Mouse (Mus musculus) layer of hippocampus, adult 8-10 months (tissue): Measurements from ENCODE around the gene Olfr1448. TPM values are rescaled to one million over a fixed set of nuclear protein-coding genes. Genes with fewer than 3 reads are reported as not detected.
"Not testable (repeated sequence)": the region's sequence is repeated elsewhere in the genome, so short reads cannot be mapped to it uniquely, and the experiment has no call there.

Experiments
- DNase-seq, 2 experiments: peaks; one replicate each; pipeline ENCODE4 v3.0.0; 2022; ENCODE audit warnings: low spot score in 2 of 2
- total RNA-seq, 4 experiments: library from RNA; stranded (reverse); gene quantifications; 2 replicates each; pipeline ENCODE4 v1.2.4; 2022

Olfr1448 gene
- total RNA-seq = not detected

- DNase-seq = no peak
These were observed at the start of gene Olfr1448 for GRCm38 (mm10) chr19:12924319-12924718. Olfr1448 (minus strand) TSS chr19:12924419.

GRCm38 (mm10) chr19:12970082-12970481 lies 45.9 kb upstream of the Olfr1448 start:
- DNase-seq = not testable (repeated sequence)

- no peak for DNase-seq
These were observed 25.7 kb upstream of the Olfr1448 start, which contains the start of gene Olfr1450 for GRCm38 (mm10) chr19:12949958-12950357. Olfr1450 (plus strand) TSS chr19:12950258.

- DNase-seq = no peak
These were observed 6.3 kb upstream of the Olfr1448 start, which contains the start of gene Olfr1449 for GRCm38 (mm10) chr19:12930540-12930939. Olfr1449 (plus strand) TSS chr19:12930840.

- DNase-seq = no peak
These were observed 20.6 kb downstream of the Olfr1448 start, which contains the start of gene Olfr1447 for GRCm38 (mm10) chr19:12903643-12904042. Olfr1447 (minus strand) TSS chr19:12903743.

- DNase-seq = no peak
These were observed 30.8 kb downstream of the Olfr1448 start, which contains the start of gene Olfr1446 for GRCm38 (mm10) chr19:12893424-12893823. Olfr1446 (minus strand) TSS chr19:12893524.

GRCm38 (mm10) chr19:12883555-12883954 lies 40.7 kb downstream of the Olfr1448 start, which contains the start of gene Olfr1445:
Olfr1445 (plus strand) TSS chr19:12883855.
- DNase-seq = no peak

Other genes with a start within 250 kb of the Olfr1448 start
- not detected for gene Olfr1443, start 246.3 kb downstream of the Olfr1448 start, total RNA-seq
- not detected for gene Keg1, start 228.6 kb downstream of the Olfr1448 start, total RNA-seq
- 1 to 10 TPM; 4.0 to 4.9 (median 4.6) TPM for gene Cntf, start 158.8 kb downstream of the Olfr1448 start, total RNA-seq
- 10 to 100 TPM; 87.1 to 94.7 (median 90.9) TPM for gene Zfp91, start 128.3 kb downstream of the Olfr1448 start, total RNA-seq
- 1 to 10 TPM; 1.4 to 6.1 (median 2.7) TPM for gene Lpxn, start 128.2 kb downstream of the Olfr1448 start, total RNA-seq
- gene Gm5244, start 77.7 kb downstream of the Olfr1448 start, total RNA-seq = not detected
- gene Olfr1444, start 67.1 kb downstream of the Olfr1448 start, total RNA-seq = not detected
- gene Olfr1445, start 40.6 kb downstream of the Olfr1448 start, total RNA-seq = not detected
- not detected for gene Olfr1446, start 30.9 kb downstream of the Olfr1448 start, total RNA-seq
- not detected for gene Olfr1447, start 20.7 kb downstream of the Olfr1448 start, total RNA-seq
- not detected for gene Olfr1449, start 6.4 kb upstream of the Olfr1448 start, total RNA-seq
- not detected for gene Olfr1450, start 25.8 kb upstream of the Olfr1448 start, total RNA-seq
- not detected for gene Olfr1451, start 70.6 kb upstream of the Olfr1448 start, total RNA-seq
- not detected for gene Olfr1453, start 103.9 kb upstream of the Olfr1448 start, total RNA-seq
- gene Olfr1454, start 136.2 kb upstream of the Olfr1448 start, total RNA-seq = not detected
- gene Olfr1457, start 173.5 kb upstream of the Olfr1448 start, total RNA-seq = not detected
- gene Olfr1458, start 182.4 kb upstream of the Olfr1448 start, total RNA-seq = not detected
- under 1 TPM; 0.09 to 0.27 (median 0.20) TPM for gene Olfr1459, start 225.1 kb upstream of the Olfr1448 start, total RNA-seq
- gene Olfr1461, start 238.6 kb upstream of the Olfr1448 start, total RNA-seq = not detected